Mouse (Mus musculus) liver, adult 2 months (tissue): ENCODE results near the gene Pgbd1.

Experiments
- CTCF ChIP-seq: fragments of 200-500 bp; IDR thresholded peaks from 2 replicates; pipeline ENCODE4 v1.5.1; 2011; ENCODE audit warnings: low read depth, low read length, control low read depth
- POLR2A ChIP-seq: fragments of 200-500 bp; IDR thresholded peaks from 2 replicates; pipeline ENCODE4 v1.6.1; 2011; ENCODE audit warnings: low read length, control low read depth; ENCODE audit not compliant: insufficient read depth; ENCODE audit errors: extremely low read depth

DNA sequence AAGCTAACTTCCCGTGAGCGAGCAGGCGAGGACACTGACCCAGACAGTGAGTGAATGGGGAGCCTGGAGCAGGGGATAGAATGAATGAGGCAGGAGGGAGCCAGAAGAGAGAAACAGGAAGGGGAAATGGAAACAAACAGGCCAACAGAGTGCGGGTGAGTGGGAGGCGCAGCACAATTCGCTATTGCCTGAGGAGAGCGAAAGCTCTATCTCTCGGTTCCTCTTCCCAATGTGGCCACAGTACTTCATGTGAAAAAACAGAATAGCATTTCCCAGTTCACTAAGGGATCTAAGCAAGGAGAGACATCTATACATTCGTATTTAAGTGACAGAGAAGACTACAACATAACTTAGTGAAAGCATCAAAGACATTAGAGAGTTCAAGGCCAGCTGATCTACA is 5.9 kb upstream of the Pgbd1 start:
- TF ChIP-seq CTCF (no peak), POLR2A (no peak)
